In the genomic region with DNA sequence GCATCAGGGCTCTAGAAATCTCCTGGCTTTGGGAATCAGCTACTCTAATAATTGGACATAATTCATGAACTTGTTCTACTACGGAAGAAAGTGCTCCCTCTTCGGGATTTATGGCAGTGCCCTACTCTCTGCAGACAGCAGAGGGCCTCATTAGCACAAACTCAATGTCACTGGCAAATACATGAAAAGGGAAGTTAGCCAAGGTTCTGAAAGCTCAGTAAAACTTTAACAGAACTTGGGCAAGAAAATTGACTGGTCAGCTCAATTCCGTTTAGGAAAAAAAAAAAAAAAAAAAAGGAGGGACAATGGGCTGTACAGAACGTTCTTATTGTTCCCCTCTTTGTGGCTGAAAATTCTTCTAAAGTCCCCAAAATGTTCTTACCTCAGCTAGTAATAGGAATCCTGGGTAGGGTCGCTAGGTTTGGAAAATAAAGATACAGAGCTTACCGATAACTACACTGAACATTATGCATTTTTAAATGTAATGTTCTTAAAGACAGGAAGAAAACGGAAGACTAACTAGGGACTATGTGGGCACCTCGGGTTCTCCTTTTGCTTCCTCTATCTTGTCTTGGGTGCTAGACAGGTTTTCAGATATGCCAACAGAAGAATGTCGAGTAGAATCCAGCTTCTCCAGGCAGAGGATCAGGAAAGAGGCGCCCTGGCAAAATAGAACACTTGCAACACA, we compare ENCODE assay signal across 8 mouse cellular contexts. TPM values are rescaled to one million over a fixed set of nuclear protein-coding genes. Genes with fewer than 3 reads are reported as not detected.
A peak's percentile ranks its signal among the peaks of the same experiment; 100 is the strongest.
DNase-seq lines count a peak whose midpoint lies in the region; ATAC-seq and TF ChIP-seq lines count a peak whose summit lies in the region.

No protein-coding gene starts in this region.

- H3K4me3 ChIP-seq in thymus, adult 2 months (ENCODE audit: control insufficient read depth, insufficient read depth, low read length): no peak overlapping the region
- no peak overlapping the region for H3K4me3 ChIP-seq in layer of hippocampus, adult 2 months

- no peak for TF ChIP-seq POLR2A in thymus, adult 2 months (IDR thresholded peaks at IDR 0.05; ENCODE audit: control insufficient read depth, extremely low read depth, insufficient read depth, low read length, poor library complexity)

- H3K27ac ChIP-seq in thymus, adult 2 months (ENCODE audit: control insufficient read depth, insufficient read depth, low read length): no peak overlapping the region
- no peak overlapping the region for H3K27ac ChIP-seq in layer of hippocampus, adult 2 months

- ATAC-seq in monocyte, adult 5-6 weeks (replicated peaks; ENCODE audit: insufficient number of reproducible peaks, low FRiP score, low TSS enrichment, poor library complexity, severe bottlenecking): peak; percentile 80

- WGBS in thymus, adult 2 months: 31% methylated on average over 10 of the region's 10 CpGs

- peak; percentile 49 for DNase-seq in gastrocnemius, postnatal 25 days
- DNase-seq in gastrocnemius, postnatal 10 days: no peak
- peak; percentile 33 for DNase-seq in thymus, adult 2 months
- DNase-seq in thymus, adult 18-20 months: no peak
- peak; percentile 32 to 53 for DNase-seq in cerebellum, postnatal 14 days
- DNase-seq in layer of hippocampus, adult 2 months (ENCODE audit: low spot score in 2 of 2): peak; percentile 23 to 29
- no peak for DNase-seq in urinary bladder, adult 2 months (ENCODE audit: low spot score)

- no peaks in the 10 kb centered on the region for H3K4me1 ChIP-seq in thymus, adult 2 months (replicated peaks; ENCODE audit: control insufficient read depth, insufficient read depth, low read length)

- H3K27me3 ChIP-seq in thymus, adult 2 months (ENCODE audit: control insufficient read depth, insufficient read depth, low read length): no peaks in the 10 kb centered on the region

- no peak for TF ChIP-seq CTCF in thymus, adult 2 months (IDR thresholded peaks at IDR 0.05; ENCODE audit: borderline replicate concordance, control insufficient read depth, extremely low read depth, insufficient read depth, low read length, poor library complexity)
- TF ChIP-seq CTCF in layer of hippocampus, adult 2 months (conservative IDR thresholded peaks at IDR 0.05): peak; percentile 85

- H3K36me3 ChIP-seq in thymus, adult 2 months (ENCODE audit: control insufficient read depth, insufficient read depth, low read length): no peaks in the 10 kb centered on the region

RNA-seq across cellular contexts. Expression of a gene that starts 35.6 kb away (rescaled TPM):
- 10 to 100 TPM; 23.8 to 25.9 TPM for total RNA-seq in gastrocnemius, postnatal 25 days (2021)
- 10 to 100 TPM; 20.9 to 21.7 TPM for total RNA-seq in gastrocnemius, postnatal 10 days (2021)
- 20.8 and 21.2 TPM in 2 replicates for polyA plus RNA-seq in thymus, adult 2 months (2012; rRNA removed)
- 10 to 100 TPM; 64.0 to 85.7 TPM for total RNA-seq in layer of hippocampus, adult 2 months (2021)
- 15.8 to 40.5 TPM (median 21.4 TPM) in 3 replicates for total RNA-seq in monocyte, adult 5-6 weeks (2017)
- 14.8 and 15.5 TPM in 2 replicates for polyA plus RNA-seq in urinary bladder, adult 2 months (2012; rRNA removed)

Comparison
In these comparisons a context has a peak if more than half of its experiments do, and no peak if none do; other contexts are left out.
1. DNase-seq: peak in gastrocnemius, postnatal 25 days (single experiment), thymus, adult 2 months (single experiment), cerebellum, postnatal 14 days (2 of 2) and layer of hippocampus, adult 2 months (2 of 2); none in gastrocnemius, postnatal 10 days (single experiment), thymus, adult 18-20 months (0 of 2) and urinary bladder, adult 2 months (single experiment).